Mouse (Mus musculus): ENCODE data around the gene Gm28048.
A peak's percentile ranks its signal among the peaks of the same experiment; 100 is the strongest.

The Gm28048 gene

GRCm38 (mm10) chr11:22950131-22950530, 31.8 kb downstream of the Gm28048 start:
- DNase-seq (ENCODE audit: low read depth, low spot score) = peak; percentile 85

- DNase-seq (ENCODE audit: low read depth, low spot score) = peak; percentile 94
Observed at GRCm38 (mm10) chr11:22949101-22949500, 32.8 kb downstream of the Gm28048 start.

GRCm38 (mm10) chr11:22938983-22939382, 42.9 kb downstream of the Gm28048 start:
- DNase-seq (ENCODE audit: low read depth, low spot score) = no peak

GRCm38 (mm10) chr11:22937716-22938316, 44.1 kb downstream of the Gm28048 start:
- no peak for DNase-seq (ENCODE audit: low read depth, low spot score)

GRCm38 (mm10) chr11:22936446-22937125, 45.3 kb downstream of the Gm28048 start:
- peak; percentile 66 for DNase-seq (ENCODE audit: low read depth, low spot score)

GRCm38 (mm10) chr11:22932167-22932566, 49.7 kb downstream of the Gm28048 start:
- no peak for DNase-seq (ENCODE audit: low read depth, low spot score)

- DNase-seq (ENCODE audit: low read depth, low spot score) = no peak
Observed at GRCm38 (mm10) chr11:22931320-22931905, 50.5 kb downstream of the Gm28048 start.

GRCm38 (mm10) chr11:22930129-22930528, 51.8 kb downstream of the Gm28048 start:
- DNase-seq (ENCODE audit: low read depth, low spot score) = no peak

GRCm38 (mm10) chr11:22928586-22929169, 53.2 kb downstream of the Gm28048 start:
- DNase-seq (ENCODE audit: low read depth, low spot score) = no peak

- DNase-seq (ENCODE audit: low read depth, low spot score) = no peak
Observed at GRCm38 (mm10) chr11:22923606-22924005, 58.3 kb downstream of the Gm28048 start.

GRCm38 (mm10) chr11:22922546-22922945, 59.3 kb downstream of the Gm28048 start:
- DNase-seq (ENCODE audit: low read depth, low spot score) = no peak

GRCm38 (mm10) chr11:22919336-22919735, 62.6 kb downstream of the Gm28048 start:
- DNase-seq (ENCODE audit: low read depth, low spot score) = no peak

- DNase-seq (ENCODE audit: low read depth, low spot score) = peak; percentile 86
Observed at GRCm38 (mm10) chr11:22917786-22918185, 64.1 kb downstream of the Gm28048 start.

- no peak for DNase-seq (ENCODE audit: low read depth, low spot score)
Observed at GRCm38 (mm10) chr11:22913744-22914143, 68.1 kb downstream of the Gm28048 start.

- no peak for DNase-seq (ENCODE audit: low read depth, low spot score)
Observed at GRCm38 (mm10) chr11:22911831-22912230, 70.1 kb downstream of the Gm28048 start.

GRCm38 (mm10) chr11:22906453-22906865, 75.4 kb downstream of the Gm28048 start:
- no peak for DNase-seq (ENCODE audit: low read depth, low spot score)

GRCm38 (mm10) chr11:22902923-22903322, 79.0 kb downstream of the Gm28048 start:
- DNase-seq (ENCODE audit: low read depth, low spot score) = no peak

GRCm38 (mm10) chr11:22900041-22900440, 81.8 kb downstream of the Gm28048 start:
- peak; percentile 85 for DNase-seq (ENCODE audit: low read depth, low spot score)

GRCm38 (mm10) chr11:22897642-22898041, 84.2 kb downstream of the Gm28048 start:
- peak; percentile 73 for DNase-seq (ENCODE audit: low read depth, low spot score)

GRCm38 (mm10) chr11:22897127-22897526, 84.8 kb downstream of the Gm28048 start:
- no peak for DNase-seq (ENCODE audit: low read depth, low spot score)

- no peak for DNase-seq (ENCODE audit: low read depth, low spot score)
Observed at GRCm38 (mm10) chr11:22893075-22893474, 88.8 kb downstream of the Gm28048 start.

- no peak for DNase-seq (ENCODE audit: low read depth, low spot score)
Observed at GRCm38 (mm10) chr11:22892466-22892865, 89.4 kb downstream of the Gm28048 start.

- DNase-seq (ENCODE audit: low read depth, low spot score) = no peak
Observed at GRCm38 (mm10) chr11:22891876-22892275, 90.0 kb downstream of the Gm28048 start.
